ENCODE assay signal across 21 mouse cellular contexts in genomic region chr19:4115144-4115543, GRCm38 (mm10). TPM values are rescaled to one million over a fixed set of nuclear protein-coding genes. Genes with fewer than 3 reads are reported as not detected.
"Had no signal": no experiment of that assay in that cellular context is flagged by ENCODE, and none has a peak within 500 bp of the region (broad histone marks: within the 10 kb centered on the region; RNA-seq: fewer than 3 reads in every experiment).

No protein-coding gene starts in this region.

- DNase-seq: kidney, adult 2 months; kidney, postnatal 36 days; layer of hippocampus, adult 9-11 months; layer of hippocampus, postnatal 36 days; lung, embryonic 14.5 days; lung, postnatal 10 days; lung, postnatal 4 days; retina, postnatal 1 day; right cerebral cortex, postnatal 4 days; thymus, adult 2 months; thymus, postnatal 25 days had no signal

- H3K4me2 ChIP-seq: limb, embryonic 12.5 days; lung, embryonic 14.5 days; midbrain, embryonic 13.5 days; neural tube, embryonic 13.5 days had no signal

- H3K9ac ChIP-seq: limb, embryonic 12.5 days; lung, embryonic 14.5 days; midbrain, embryonic 13.5 days; neural tube, embryonic 13.5 days had no signal

- H3K27ac ChIP-seq: midbrain, embryonic 13.5 days; neural tube, embryonic 13.5 days; stomach, postnatal 0 days had no signal

- ATAC-seq: midbrain, embryonic 13.5 days had no signal

- H3K27me3 ChIP-seq: limb, embryonic 12.5 days; midbrain, embryonic 13.5 days; neural tube, embryonic 13.5 days had no signal

- H3K4me3 ChIP-seq: limb, embryonic 12.5 days; midbrain, embryonic 13.5 days; neural tube, embryonic 13.5 days had no signal

- H3K9me3 ChIP-seq: limb, embryonic 12.5 days; midbrain, embryonic 13.5 days; neural tube, embryonic 13.5 days had no signal

RNA-seq across cellular contexts. Expression of gene Gpr152, which starts 24.4 kb away (rescaled TPM):
- total RNA-seq: layer of hippocampus, adult 18-20 months; left cerebral cortex, postnatal 25 days; liver, adult 2 months; megakaryocyte-erythroid progenitor cell, adult 5-6 weeks had no signal
- polyA plus RNA-seq: intestine, embryonic 14.5 days; kidney, embryonic 16.5 days; limb, embryonic 12.5 days; lung, embryonic 14.5 days; neural tube, embryonic 13.5 days; stomach, postnatal 0 days had no signal

RNA-seq across cellular contexts. Expression of gene Cabp4, which starts 28.7 kb away (rescaled TPM):
- total RNA-seq: left cerebral cortex, postnatal 25 days had no signal
- polyA plus RNA-seq: intestine, embryonic 14.5 days; liver, adult 2 months; stomach, postnatal 0 days had no signal
